Mouse (Mus musculus) ES-Bruce4 (cell line): ENCODE results near the gene Pdgfc.

Source experiments
- CTCF ChIP-seq: IDR thresholded peaks from one replicate; pipeline ENCODE4 v1.8.1; 2011; ENCODE audit warnings: low read depth, low read length
- POLR2A ChIP-seq: IDR thresholded peaks from one replicate; pipeline ENCODE4 v1.8.1; 2011; ENCODE audit warnings: low read length; ENCODE audit not compliant: insufficient read depth

DNA sequence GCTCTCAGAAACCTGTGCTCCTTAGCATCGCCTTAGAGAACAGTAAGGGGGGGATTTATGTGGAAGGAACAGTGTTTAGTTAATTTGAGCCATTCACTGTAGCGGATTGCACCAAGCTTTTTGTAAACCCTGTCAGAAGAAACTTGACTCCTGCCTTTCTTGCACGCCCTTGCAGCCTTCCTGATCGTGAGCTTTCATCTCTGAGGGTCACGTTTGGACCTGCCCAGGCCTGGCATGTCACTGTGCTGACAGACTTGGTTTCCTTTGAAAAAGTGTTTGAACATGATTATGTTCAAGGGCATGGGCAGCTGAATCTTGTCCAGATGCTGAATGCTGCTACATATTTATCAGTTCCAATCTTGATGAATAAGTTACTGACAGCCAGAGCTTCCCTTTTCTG lies 169.0 kb downstream of the Pdgfc start:
- TF ChIP-seq CTCF (no peak), POLR2A (no peak)
